Mouse (Mus musculus): ENCODE measurements around the gene F10.
A peak's percentile ranks its signal among the peaks of the same experiment; 100 is the strongest.

F10 gene

DNA sequence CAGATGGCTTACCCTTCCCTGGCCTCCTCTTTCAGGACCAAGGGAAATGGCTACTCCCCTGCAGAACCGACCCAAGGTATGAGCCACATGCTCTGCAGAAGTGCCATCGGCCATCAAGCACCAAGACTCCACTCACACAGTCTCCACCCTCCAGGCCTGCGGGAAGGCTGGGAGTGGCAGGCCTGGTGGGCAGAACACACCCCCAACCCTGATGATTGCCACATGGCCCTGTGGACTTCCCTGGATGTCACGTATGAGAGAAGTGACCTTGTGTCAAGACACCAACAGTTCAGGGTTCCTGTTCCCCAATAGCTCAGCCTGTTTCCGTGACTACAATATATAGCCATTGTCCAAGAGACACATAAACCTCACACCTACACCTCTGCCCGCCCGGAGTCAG, at the start of gene F10:
TSS of gene F10 (plus strand) at position 294 of the 400 bp plus-strand sequence.
- DNase-seq (ENCODE audit: inconsistent age in 2 of 2, low spot score in 1 of 2): no peak

DNA sequence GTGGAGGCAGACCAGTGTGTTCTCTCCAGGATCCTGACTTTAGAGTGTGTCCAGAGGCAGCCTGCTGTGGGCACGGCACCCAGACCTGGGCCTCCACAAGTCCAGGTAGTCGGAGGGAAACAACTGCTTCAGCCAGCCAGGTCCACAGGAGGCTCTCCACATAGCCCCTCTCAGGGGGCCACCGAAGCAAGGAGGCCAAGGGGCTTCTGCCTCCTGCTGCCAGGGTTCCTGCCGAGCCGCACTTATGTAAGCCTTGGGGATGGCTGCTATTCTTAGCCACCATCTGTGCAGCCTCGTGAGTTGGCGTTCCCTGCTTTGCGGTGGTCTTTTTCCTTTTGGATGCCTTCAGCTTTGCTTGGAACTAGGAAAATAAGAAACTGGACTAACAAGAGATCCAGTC, 49.5 kb upstream of the F10 start:
- no peak for DNase-seq (ENCODE audit: inconsistent age in 2 of 2, low spot score in 1 of 2)

DNA sequence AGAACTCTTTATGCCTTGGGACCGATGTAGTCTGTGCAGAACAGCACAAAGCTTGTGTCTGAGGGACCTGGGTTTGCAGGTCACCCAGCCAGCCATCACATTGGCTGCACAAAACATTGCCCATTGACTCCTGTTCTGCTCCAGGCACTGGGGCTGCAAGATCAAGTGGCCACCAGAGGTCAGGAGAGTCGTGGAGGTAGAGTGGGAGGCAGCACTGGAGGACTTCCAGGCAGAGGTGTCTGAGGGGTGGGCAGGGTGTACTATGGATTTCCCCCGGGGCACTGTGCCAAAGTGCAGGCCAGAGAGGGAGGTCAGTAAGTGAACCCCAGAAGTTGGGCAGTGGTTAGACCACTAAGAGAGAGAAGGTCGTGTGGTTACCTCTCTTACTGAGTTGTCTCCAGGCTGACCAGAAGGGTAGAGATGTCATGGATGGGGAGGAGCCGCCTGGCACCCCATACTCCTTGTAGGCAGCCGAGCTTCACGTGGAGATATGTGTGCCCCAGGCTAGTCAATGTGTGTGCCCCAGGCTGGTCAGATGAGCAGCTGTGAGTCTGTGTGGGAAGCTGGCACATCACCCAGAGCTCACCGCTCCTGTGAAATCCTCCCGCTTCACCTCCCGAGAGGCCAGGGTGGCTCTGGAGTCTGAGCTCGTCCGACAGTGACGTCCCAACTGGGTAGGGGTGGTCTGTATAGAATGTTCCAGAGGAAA, 48.2 kb upstream of the F10 start:
- peak in 1 of 2 experiments; percentile 33 for DNase-seq (ENCODE audit: inconsistent age in 2 of 2, low spot score in 1 of 2)

DNA sequence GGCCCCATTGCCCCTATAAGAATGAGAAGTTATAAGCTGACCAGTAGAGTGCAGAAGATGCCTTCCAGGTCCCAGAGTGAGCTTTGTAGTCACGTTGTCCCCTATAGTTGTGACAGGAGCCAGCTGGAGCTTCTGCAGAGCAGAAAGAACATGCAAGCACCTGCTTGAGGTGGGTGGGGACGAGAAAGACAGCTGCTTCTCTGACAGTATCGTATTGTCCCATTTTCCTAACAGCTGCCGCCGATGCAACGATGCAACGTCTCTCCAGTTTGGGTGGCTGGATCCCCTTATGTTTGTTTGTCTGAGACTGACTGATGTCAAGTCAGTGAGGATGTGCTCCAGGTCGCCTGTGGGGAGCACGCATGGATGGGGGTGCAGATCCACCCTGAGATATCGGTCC, 45.7 kb upstream of the F10 start:
- DNase-seq (ENCODE audit: inconsistent age in 2 of 2, low spot score in 1 of 2): no peak

DNA sequence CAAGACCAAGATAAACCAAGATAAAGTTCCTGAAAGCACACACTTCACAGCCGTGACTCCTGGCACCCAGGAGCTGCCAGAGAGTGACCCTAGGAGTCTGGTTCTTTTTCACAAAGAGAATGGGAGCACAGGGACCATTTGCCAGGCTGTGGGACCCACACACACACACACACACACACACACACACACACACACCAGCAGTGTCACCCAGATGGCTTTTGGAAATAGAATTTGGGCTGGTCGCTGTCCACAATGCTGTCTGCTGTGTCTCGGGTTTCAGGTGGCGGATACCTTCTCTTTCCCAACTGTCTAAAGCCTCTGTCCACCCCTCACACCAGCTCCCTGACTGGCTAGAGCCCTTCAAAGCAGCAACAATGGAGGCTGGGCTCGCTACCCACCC, 42.6 kb upstream of the F10 start:
- DNase-seq (ENCODE audit: inconsistent age in 2 of 2, low spot score in 1 of 2): no peak

DNA sequence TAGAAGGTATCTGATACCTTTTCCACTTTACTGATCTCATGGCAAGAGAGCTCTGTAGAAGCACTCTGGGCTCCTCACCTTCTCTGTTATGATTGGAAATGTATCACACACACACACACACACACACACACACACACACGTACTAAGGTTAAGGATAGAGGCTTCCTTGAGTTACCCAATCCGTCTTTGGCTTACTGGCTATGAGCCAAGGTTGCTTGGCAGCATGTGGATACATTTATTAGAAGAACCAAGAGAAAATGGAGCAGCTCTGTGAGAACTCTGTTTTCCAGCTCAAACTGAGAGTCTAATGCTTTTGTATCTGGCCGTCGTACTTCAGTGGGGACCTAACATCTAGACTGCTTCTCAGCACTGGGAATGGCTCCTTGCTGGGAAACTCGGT, 41.6 kb upstream of the F10 start:
- DNase-seq (ENCODE audit: inconsistent age in 2 of 2, low spot score in 1 of 2): peak in 1 of 2 experiments; percentile 77

DNA sequence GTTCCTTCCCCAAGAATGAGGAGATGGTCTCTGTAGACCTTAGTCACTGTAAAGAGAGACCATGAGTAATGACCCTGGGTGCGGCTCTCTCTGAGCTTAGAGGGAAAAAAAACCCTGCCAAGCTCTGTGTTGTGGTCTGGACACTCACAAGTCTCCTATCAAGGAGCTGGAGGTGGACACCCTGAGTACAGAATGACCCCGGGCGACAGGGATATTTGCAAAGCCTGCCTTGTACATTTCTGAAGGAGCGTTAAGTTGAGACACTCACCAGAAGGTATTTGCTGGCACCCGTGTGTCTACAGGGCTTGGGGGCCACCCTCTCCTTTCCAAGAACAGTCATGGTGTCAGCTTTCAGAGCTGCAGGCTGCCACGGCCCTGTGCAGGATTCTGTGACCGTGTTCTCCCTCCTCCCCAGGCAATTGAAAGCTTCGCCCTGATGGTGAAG, 40.3 kb upstream of the F10 start:
- DNase-seq (ENCODE audit: inconsistent age in 2 of 2, low spot score in 1 of 2): no peak

DNA sequence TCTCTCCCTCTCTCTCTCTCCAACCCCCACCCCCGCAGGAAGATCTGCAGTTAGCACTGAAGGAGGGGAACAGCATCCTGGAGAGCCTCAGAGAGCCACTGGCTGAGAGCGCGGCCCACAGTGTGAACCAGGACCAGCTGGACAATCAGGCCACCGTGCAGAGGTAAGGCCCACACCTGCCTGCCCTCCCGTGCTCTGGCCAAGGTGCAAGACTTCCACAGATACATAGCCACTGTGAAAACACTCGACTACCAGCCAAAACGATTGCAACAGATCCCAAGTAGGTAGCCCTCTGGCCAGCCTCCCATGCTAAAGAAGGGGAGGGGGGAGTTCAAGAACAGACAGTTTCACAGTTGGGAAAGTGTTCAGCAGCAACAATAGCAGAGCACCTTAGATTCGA, 38.8 kb upstream of the F10 start:
- no peak for DNase-seq (ENCODE audit: inconsistent age in 2 of 2, low spot score in 1 of 2)

DNA sequence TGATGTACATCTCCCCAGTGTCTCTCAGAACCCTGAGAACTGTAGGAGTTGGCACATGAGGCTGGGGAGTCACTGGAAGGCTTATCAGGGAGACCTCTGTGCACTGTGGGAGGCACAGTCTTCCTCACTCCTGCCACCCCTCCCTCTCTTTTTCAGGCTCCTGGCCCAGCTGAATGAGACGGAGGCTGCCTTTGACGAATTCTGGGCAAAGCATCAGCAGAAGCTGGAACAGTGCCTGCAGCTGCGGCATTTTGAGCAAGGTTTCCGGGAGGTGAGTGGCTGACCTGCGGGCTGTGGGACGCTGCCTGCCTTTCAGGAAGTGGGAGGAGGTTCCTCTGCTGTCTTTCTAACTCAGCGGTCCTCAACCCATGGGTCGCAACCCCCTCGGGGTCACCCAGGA, 37.3 kb upstream of the F10 start:
- DNase-seq (ENCODE audit: inconsistent age in 2 of 2, low spot score in 1 of 2): no peak

DNA sequence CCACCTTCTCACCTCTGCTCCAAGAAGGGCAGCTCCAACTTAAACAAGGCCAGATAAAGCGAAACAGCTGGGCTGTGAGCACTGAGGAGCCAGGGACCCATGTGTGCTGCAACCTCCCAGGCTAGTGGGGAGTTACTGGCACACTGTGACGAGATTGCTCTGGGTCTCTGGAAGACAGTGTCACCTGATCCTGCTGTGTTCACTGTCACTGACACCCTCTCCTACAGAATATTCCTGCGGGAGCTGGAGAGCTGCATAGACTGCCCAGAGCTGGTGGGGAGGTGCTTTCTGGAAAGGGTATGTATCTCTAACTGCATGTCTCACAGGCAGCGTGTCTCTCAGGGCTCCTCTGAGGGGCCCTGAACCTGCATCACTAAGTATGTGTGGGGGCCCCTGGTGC, 29.6 kb upstream of the F10 start:
- DNase-seq (ENCODE audit: inconsistent age in 2 of 2, low spot score in 1 of 2): no peak

DNA sequence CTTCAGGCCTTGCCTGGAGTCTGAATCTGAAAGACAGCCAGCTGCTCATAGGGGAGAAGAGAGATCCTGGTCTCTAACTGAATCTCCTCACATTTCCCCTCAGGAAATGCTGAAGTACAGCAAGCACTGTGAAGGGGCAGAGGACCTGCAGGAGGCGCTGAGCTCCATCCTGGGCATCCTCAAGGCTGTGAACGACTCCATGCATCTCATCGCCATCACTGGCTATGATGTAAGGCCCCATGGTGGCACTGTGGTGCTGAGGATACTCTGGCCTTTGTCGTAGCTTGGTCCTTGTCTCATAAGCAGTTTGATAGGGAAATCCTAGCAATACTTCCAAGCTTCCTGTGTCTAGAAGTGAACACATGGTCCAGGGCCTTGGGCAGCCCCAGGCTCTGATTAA, 26.8 kb upstream of the F10 start:
- DNase-seq (ENCODE audit: inconsistent age in 2 of 2, low spot score in 1 of 2): no peak

DNA sequence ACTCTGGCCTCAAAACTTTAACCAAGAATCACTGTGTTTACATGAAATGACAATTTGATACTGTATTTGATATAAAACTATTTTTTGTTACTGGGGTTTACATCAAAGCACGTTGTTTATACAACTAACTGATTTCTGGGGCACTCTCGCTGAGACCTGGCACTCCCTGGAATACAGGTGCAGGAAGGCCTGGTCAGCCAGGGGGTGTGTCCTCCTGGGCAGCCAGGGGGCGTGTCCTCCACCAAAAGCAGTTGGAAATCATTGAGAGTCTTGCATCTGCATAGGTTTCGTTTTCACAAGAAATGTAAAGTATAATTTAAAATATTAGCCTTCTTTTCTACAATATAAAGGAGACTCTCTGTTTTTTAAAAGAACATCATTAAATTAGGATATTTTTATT, 17.5 kb upstream of the F10 start:
- no peak for DNase-seq (ENCODE audit: inconsistent age in 2 of 2, low spot score in 1 of 2)

DNA sequence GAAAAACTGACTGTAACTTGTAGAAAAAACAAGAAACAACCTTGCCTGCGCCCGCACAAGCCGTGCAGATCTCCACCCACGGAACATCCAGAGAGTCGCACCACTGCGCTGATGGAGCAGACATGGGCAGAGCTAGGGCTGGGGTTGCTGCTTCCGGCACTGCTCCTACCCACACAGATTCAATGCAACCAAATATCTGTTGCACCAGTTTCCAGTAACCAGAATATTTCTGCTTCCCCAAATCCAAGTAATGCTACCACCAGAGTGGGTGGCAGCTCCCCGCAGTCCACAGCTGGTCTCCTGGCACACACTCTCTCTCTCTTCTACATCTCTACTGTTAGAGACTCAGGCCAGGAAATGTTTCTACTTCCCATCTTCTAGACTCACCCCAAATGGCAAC, 15.3 kb upstream of the F10 start:
- DNase-seq (ENCODE audit: inconsistent age in 2 of 2, low spot score in 1 of 2): no peak

DNA sequence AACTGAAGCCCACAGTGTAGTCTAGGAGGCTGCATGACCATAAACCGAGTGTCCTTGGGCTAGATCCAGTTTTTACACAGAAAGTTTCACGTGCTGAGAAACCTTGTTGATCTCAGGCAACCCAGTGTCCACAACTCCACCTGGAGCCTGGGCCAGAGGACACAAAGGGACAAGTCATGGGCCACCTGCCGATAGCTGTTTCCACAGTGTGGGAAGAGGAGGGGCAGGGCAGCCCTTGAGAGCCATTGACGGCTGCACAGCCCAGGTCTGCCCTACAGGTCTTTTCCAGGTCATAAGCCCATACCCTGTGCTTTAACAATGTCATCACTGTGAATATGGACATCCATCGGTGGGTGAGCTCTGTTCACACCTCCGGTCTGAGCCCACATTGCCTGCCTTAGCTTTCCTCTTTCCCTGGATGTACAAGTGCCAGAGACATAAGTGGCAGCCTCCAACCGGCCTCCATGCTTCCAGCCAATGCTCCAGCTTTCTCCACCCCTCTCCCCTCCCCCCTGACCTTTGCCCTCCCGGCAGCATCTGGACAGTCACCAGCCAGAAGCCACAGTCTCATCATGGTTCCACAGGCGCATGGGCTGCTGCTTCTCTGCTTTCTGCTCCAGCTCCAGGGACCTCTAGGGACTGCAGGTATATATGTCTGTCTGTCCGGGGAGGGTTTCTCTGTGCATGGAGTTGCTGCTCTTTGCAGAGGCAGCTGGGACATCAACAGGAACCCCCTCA, 11.5 kb upstream of the F10 start, which contains the start of gene F7:
TSS of gene F7 (plus strand) at position 548 of the 738 bp plus-strand sequence.
- no peak for DNase-seq (ENCODE audit: inconsistent age in 2 of 2, low spot score in 1 of 2)

DNA sequence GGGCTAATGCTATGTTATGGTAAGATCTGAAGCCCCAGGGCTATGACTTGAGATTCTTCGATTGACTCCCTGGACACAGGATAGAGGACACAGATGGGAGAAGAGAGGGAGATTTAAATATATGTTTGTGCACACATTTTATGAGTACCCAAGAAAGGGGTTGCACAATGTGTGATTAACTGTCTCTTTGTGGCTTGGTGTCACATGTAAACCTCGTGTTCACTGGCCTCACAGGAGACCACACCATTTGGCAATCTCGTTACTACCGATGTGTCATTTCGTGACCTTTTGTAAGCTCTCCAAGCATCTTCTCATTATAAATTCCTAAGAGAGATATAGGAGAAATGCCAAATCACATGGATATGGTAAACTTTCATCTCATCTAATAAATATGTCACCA, 9.5 kb upstream of the F10 start:
- DNase-seq (ENCODE audit: inconsistent age in 2 of 2, low spot score in 1 of 2): no peak

DNA sequence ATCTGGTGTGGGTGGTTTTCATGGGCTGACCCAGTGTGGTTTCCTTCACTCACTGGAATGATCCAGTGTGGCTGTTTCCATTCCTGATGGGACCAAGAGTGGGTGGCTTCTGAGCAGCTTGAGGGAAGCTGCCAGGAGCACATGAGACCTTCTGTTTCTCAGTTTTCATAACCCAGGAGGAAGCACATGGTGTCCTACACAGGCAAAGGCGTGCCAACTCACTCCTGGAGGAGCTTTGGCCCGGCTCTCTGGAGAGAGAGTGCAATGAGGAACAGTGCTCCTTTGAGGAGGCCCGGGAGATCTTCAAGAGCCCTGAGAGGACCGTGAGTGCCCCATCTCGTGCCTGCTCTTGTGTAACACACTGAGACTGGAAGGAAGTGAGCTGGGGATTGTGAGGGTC, 8.6 kb upstream of the F10 start:
- no peak for DNase-seq (ENCODE audit: inconsistent age in 2 of 2, low spot score in 1 of 2)

DNA sequence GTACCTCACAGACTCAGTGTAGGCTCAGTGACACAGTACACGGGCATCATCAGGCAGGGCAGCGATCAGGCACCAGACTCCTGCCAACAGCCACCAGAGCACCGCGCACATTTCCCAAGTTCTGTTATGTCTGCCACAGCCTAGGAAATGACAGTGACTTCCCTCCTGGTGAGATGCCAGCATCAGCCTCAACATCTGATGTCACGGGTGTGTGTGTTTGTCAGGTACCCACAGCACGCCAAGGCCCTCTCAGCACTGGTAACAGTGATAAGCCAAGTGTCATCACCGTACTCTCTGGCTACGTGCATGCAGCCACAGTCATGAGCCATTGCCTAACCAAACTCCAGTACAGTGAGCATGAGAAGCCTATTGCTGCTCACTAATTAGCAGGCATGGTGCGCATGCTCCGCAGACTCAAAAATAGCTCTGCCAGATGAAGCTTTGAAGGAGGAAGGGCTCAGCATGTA, 729 bp upstream of the F10 start:
- peak in 1 of 2 experiments; percentile 26 for DNase-seq (ENCODE audit: inconsistent age in 2 of 2, low spot score in 1 of 2)

DNA sequence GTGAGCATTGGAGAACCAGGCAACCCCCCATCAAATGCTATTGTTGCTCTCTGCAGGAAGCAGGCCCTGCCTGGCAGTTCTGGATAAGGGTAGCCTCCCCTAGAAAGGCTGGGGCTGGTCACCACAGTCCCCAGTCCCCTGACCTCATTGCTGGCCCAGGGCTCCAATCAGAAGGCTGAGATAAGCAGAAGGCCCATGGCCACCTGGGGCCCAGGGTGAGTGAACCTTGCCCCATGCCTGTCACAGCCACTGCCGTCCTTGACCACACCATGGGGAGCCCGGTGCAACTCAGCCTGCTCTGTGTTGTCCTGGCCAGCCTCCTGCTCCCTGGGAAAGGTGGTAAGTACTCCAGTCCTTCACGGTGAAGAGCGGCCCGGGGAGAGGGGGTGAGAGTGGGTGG, 461 bp downstream of the F10 start:
- DNase-seq (ENCODE audit: inconsistent age in 2 of 2, low spot score in 1 of 2): peak in 1 of 2 experiments; percentile 58

DNA sequence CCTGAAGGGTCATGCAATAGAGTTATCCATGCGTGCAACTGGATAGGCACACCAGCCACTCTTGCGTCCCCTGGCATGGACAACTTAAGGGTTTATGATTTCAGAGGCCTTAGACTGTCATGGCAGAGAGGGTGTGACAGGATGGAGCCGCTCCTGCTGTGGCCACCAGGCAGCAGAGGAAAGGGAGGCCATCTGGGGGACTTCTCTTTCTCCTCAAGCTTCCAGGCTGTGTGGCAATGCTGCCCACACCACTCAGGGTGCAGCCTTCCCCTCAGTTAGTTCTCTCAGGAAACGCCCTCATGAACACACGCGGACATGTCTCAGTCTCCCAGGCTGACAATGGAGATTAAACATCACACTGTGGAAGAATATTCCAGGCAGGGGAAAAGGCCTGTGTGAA, 1.9 kb downstream of the F10 start:
- no peak for DNase-seq (ENCODE audit: inconsistent age in 2 of 2, low spot score in 1 of 2)

DNA sequence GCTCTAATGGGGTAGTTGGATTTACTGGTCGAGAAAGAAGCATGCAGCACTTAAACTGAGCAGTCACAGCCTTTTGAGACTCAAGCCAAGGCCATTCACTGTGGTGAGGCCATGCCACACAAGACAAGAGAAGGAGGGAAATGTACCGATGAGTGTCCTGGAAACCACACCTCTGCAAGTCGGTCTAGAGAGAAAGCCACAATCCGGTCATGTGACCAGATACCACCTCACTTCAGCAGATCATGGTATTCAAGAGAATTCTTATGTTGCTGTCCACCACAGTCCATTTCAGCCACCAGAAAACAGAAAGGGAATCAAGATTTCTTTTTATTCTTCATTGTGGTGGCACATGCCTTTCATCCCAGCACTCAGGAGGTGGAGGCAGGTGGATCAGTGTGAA, 4.4 kb downstream of the F10 start:
- no peak for DNase-seq (ENCODE audit: inconsistent age in 2 of 2, low spot score in 1 of 2)

DNA sequence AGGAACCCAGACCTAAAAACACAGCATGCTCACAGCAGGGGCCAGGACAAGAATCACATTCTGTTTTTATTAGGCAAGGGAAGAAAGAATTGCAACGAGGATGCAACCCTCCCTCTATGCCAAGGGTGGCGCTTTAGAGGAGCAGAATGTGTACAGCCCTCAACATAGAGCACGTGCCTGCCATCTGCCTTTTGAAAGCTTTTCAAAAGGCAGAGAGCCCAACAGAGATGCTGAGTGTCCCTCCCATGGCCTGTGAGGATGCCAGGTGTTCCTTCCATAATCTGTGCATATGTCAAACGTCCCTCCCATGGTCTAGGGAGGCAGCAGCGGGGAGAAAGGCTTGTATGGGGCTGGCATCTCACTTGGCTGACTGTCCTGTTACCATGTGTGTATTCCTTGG, 10.5 kb downstream of the F10 start:
- DNase-seq (ENCODE audit: inconsistent age in 2 of 2, low spot score in 1 of 2): no peak

DNA sequence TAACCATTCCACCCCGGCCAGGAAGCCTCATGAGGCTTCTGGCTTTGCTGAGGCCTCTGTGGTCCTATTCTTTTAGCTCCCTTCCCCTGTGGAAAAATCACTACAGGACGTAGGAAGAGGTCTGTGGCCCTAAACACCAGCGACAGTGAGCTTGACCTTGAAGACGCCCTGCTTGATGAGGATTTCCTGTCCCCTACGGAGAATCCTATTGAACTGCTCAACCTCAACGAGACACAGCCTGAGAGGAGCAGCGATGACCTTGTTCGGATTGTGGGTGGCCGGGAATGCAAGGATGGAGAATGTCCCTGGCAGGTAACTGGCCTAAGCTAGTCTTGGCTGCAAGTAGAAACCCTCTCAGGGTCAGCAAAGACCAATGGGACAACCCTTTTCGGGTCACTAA, 13.4 kb downstream of the F10 start:
- no peak for DNase-seq (ENCODE audit: inconsistent age in 2 of 2, low spot score in 1 of 2)

DNA sequence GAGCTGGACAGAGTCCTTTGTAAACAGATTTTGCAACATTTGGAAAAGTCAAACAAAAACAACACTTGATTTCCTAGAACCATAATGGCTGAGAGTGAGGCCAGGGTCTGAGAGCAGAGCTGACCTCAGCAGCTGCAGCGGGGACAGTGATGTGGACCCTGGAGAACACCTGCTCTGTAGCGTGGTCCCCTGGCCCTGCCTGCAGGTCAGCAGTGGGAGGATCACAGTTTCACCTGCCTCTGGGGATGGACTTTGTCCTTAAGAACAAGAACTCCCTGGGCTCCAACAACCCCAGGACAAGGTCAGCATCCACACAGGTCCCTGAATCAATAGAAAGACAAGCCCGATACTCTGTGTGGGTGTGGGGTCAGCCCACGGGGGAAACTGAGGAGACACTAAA, 20.2 kb downstream of the F10 start:
- no peak for DNase-seq (ENCODE audit: inconsistent age in 2 of 2, low spot score in 1 of 2)

Measured in adrenal gland, adult (tissue).